Mouse (Mus musculus) lung, postnatal 4 days (tissue): ENCODE results near the gene Izumo1r.
"Not testable (repeated sequence)": the region's sequence is repeated elsewhere in the genome, so short reads cannot be mapped to it uniquely, and the experiment has no call there.

Experiments
- DNase-seq, 2 experiments: peaks; one replicate each; pipeline ENCODE4 v3.0.0; 2021

The Izumo1r gene

GRCm38 (mm10) chr9:14904741-14905475 is 1.2 kb upstream of the Izumo1r start:
- DNase-seq: no peak

- no peak for DNase-seq
These were observed 743 bp downstream of the Izumo1r start for GRCm38 (mm10) chr9:14903006-14903405.

- DNase-seq: no peak
These were observed 1.3 kb downstream of the Izumo1r start for GRCm38 (mm10) chr9:14902416-14902815.

DNA sequence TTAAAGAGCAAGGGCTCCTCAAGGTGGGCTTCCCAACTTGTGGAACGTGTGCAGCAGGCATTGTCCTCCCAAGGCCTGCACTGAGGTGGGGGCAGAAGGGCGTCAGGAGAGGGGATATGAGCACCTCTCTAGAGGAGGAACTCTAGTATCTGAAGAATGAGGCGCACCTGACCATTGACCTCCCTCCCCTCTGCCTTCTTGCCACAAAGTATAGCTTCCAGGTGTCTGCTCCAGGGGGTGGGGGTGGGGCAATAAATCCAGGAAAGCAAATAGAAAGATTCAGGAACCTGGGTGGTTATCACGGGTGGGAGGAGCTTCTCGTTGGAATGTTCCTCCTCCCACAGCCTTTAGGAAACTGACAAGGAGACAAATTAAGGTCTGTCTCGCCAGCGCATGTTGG is 2.0 kb downstream of the Izumo1r start:
- DNase-seq: no peak

DNA sequence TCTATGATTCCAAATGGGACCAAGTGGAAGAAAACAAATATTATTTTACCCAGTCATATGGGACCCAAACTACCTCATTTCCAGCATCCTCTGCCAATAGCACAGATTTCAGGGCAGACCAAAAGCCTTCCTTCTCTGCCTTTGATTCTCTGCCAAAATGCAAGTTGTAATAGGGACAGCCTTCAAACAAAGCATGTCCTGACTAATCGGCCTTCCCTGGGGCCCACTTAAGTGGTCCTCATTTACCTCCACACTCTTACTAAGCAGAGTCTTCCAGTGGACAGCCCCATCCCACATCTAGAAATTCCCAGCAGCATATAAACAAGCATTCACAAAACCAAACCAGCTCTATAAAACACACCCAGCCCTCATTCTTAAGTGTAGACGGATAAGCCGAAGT is 6.6 kb downstream of the Izumo1r start:
- DNase-seq: no peak

DNA sequence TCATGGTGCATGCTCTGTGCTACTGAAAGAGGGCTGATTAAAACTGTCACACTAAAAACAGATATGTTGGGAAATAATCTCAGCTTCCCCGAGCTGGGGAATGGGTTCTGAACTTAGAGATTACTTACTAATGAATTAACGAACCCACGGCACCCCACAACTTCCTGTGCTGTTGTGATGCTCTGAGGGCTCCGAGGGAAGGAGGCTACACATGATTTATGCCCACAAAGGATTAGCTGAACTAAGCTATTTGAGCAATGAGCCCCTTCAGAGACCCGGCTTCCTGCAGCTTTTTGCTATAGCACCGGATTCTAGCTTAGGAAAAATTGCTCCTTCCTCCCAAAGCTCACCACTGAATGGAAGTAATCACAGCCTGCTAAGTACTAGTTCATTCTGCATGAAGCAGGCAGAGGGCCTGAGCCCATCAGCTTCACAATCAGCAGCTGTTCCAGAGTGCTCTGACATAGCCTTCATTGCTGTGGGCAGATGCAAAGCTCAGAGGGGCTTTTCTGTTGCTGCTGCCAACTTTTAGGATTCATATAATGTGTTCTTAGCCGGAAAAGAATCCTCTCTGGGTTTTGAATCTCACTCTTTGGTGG is 8.4 kb downstream of the Izumo1r start:
- no peak for DNase-seq

- no peak for DNase-seq
These were observed 9.1 kb downstream of the Izumo1r start for GRCm38 (mm10) chr9:14894628-14895027.

DNA sequence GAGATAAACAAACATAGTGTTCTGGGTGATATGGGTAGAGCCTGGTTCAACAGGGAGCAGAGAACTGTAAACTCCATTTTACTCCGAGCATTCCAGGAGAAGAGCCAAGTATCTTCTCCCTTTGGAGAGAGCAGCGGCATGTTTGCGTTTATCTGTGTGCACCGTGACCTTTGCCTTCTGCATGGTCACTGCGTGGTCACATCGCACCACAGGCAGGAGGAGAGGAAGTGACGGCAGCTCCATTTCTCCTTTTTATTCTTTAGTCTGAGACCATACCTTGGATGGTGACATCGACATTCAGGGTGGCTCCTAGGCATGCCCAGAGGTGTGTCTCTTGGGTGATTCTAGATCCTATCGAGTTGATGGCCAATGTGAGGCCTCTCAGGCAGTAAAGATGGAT is 10.4 kb downstream of the Izumo1r start:
- DNase-seq: no peak

- no peak for DNase-seq
These were observed 11.9 kb downstream of the Izumo1r start for GRCm38 (mm10) chr9:14891891-14892290.

- DNase-seq: no peak
These were observed 13.1 kb downstream of the Izumo1r start for GRCm38 (mm10) chr9:14890699-14891098.

DNA sequence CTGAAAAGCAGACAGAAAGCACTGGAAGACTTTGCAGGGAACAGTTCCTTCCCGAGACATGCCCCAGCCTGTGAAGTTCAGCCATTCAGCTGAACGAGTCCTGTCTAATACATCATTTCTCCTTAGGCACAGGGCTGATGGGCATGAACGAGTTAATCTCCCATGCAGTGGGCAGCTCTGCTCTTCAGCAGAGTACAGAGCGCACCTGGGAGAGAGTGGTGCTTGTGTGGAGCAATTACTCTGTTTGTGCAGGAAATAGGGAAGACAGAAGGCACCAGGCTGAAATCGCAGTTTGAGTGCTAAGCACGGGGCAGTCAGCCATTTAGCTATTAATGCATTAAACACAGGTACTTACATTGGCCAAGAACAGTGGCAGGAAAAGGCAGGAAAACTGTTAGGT is 15.1 kb downstream of the Izumo1r start:
- DNase-seq: no peak

DNA sequence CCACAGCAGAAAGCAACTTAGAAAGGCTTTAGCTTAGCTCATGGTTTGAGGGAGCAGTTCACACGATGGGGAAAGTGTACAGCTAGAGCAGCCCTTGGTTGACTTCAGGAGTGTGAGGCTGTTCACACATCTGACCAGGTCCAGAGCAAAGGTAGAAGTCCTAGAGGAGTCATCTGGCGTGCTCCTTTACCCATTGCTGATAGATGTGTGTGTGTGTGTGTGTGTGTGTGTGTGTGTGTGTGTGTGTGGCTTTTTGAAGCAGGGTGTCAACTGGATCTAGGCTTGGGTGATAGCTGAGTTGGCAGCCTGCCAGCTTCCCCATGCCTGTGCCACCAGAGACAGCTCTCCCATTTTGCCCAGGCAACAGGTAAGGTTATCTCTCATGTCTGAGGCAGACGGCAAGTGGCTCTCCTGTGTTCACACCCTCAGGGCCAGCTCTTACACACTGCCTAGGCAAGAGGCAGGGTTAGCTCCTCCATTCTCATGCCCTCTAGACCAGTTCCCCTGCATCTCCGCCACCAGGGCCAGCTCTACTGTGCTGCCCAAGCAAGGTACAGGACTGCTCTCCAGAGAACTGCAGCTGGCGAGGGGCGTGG is 15.9 kb downstream of the Izumo1r start:
- DNase-seq: no peak

- DNase-seq: no peak
These were observed 17.8 kb downstream of the Izumo1r start for GRCm38 (mm10) chr9:14885954-14886353.

DNA sequence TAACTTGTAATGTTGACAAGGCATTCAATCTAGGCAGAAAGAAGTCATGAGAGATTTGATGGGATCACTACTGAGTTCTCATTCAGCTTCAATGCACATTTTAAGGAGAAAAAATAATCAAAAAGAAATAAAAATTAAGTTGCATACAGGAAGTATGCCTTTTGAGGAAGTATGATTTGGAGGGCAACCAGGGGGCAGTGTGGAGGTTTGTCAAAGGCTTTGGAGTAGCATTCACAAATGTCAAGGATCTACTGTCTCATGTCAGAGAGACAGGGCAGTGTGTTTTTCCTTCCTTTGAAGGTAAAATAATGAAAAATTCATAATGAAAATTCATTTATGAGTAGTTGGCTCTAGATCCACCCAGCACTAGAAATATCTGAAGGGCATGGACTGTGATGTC is 18.6 kb downstream of the Izumo1r start:
- DNase-seq: no peak

DNA sequence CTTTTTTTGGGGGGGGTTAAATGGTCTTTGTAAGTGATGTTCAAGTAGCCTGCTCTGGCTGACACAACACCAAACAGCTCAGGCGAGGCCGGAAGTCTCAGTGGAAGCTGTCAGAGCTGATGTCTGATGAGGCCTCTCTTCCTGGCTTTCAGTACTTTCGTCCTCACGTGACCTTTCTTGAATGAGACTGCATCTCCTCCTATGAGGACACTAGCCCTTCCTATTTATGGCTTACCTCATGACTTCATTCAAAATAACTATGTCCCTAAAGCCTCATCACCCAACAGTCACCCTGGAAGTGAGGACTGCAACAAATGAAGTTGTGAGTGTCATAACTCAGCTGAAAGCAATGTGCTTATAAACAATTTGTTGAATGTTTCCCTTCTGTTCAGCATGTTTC is 19.1 kb downstream of the Izumo1r start:
- peak; percentile 42 to 44 for DNase-seq

- DNase-seq: not testable (repeated sequence)
These were observed 27.2 kb downstream of the Izumo1r start for GRCm38 (mm10) chr9:14876566-14876965.

DNA sequence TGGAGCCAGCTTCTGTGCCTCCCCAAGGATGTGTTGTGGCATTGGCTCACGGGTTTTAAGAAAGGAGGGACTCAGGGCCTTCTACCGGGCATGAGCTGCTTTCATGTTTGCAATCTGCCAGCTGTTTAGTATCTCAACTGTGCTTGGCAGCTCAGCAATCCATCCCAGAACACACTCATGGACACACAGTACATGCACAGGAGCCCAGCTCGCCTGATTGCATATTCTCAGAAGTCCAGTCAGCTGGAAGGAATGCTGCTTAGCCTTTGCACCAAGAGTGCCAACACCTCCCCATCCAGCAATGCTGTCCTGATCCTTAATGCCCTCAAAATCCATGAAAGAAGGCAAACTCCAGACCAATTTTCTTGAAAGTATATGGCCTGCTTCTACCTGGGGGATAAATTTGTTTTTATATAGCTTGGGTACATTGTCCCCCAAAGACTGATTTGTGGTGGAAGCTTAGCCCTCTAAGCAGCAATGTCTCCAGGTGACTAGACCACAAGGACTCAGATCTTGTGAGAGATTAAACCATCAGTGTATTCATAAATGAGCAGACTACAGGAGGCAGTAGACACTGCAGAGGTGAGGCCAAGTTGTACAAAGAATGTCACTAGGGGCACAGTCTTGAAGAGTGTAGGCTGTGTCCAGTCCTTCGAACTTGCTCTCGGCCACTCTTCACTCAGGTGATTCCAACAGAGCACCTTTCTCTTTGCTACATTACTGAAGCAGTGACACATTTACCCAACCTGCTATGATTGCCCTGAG is 27.8 kb downstream of the Izumo1r start:
- no peak for DNase-seq

GRCm38 (mm10) chr9:14872181-14872930 is 31.4 kb downstream of the Izumo1r start:
- no peak for DNase-seq

GRCm38 (mm10) chr9:14871536-14871935 is 32.2 kb downstream of the Izumo1r start:
- DNase-seq: no peak

GRCm38 (mm10) chr9:14870802-14871201 is 32.9 kb downstream of the Izumo1r start:
- no peak for DNase-seq

GRCm38 (mm10) chr9:14870377-14870776 is 33.4 kb downstream of the Izumo1r start:
- DNase-seq: no peak

- DNase-seq: no peak
These were observed 35.4 kb downstream of the Izumo1r start for GRCm38 (mm10) chr9:14868326-14868725.

GRCm38 (mm10) chr9:14866957-14867356 is 36.8 kb downstream of the Izumo1r start:
- peak; percentile 46 to 63 for DNase-seq
